In genomic region chr8:82415485-82415884, GRCm38 (mm10) we compare ENCODE assay signal across 23 mouse cellular contexts. TPM values are rescaled to one million over a fixed set of nuclear protein-coding genes. Genes with fewer than 3 reads are reported as not detected.
A peak's percentile ranks its signal among the peaks of the same experiment; 100 is the strongest.
DNase-seq lines count a peak whose midpoint lies in the region; ATAC-seq lines count a peak whose summit lies in the region.
"Had no signal": no experiment of that assay in that cellular context is flagged by ENCODE, and none has a peak within 500 bp of the region (broad histone marks: within the 10 kb centered on the region; RNA-seq: fewer than 3 reads in every experiment).

No protein-coding gene starts in this region.

- DNase-seq in kidney, adult 8-10 months: peak; percentile 45 to 64
- DNase-seq in kidney, postnatal 10 days: no peak
- DNase-seq in right cerebral cortex, adult 2 months (ENCODE audit: low spot score in 2 of 2): no peak
- no peak for DNase-seq in gastrocnemius, postnatal 10 days
- DNase-seq: cerebellum, adult 11 months; cerebellum, postnatal 10 days; forebrain, postnatal 0 days; gastrocnemius, postnatal 25 days; heart, adult 2 months; heart, postnatal 14 days; layer of hippocampus, adult 9-11 months; lung, postnatal 14 days; midbrain, embryonic 14.5 days; retina, postnatal 1 day had no signal

- no peak overlapping the region for H3K4me3 ChIP-seq in intestine, embryonic 15.5 days (replicated peaks)
- H3K4me3 ChIP-seq in kidney, embryonic 15.5 days (replicated peaks): no peak overlapping the region
- H3K4me3 ChIP-seq in liver, embryonic 16.5 days (ENCODE audit: low read depth, low read length): no peak overlapping the region
- H3K4me3 ChIP-seq: heart, adult 2 months; heart, embryonic 13.5 days; left cerebral cortex, adult 2 months; megakaryocyte, embryonic 14.5 days; neural tube, embryonic 12.5 days had no signal

- H3K27ac ChIP-seq in intestine, embryonic 15.5 days: 0 out of 2 replicates have a peak overlapping the region, but pooled peaks have one; percentile 36
- no peak overlapping the region for H3K27ac ChIP-seq in kidney, embryonic 15.5 days
- peak overlapping the region; percentile 47; the same call in 1 of the 2 replicates for H3K27ac ChIP-seq in liver, embryonic 16.5 days (ENCODE audit: low read length)
- H3K27ac ChIP-seq: heart, adult 2 months; heart, embryonic 13.5 days; hindbrain, postnatal 0 days; left cerebral cortex, adult 2 months; neural tube, embryonic 12.5 days had no signal

- no peak overlapping the region for H3K9ac ChIP-seq in intestine, embryonic 15.5 days
- H3K9ac ChIP-seq in kidney, embryonic 15.5 days: no peak overlapping the region
- no peak overlapping the region for H3K9ac ChIP-seq in liver, embryonic 16.5 days (ENCODE audit: low read depth, low read length)
- H3K9ac ChIP-seq: forebrain, postnatal 0 days; heart, embryonic 13.5 days; neural tube, embryonic 12.5 days had no signal

- no peaks in the 10 kb centered on the region for H3K4me1 ChIP-seq in intestine, embryonic 15.5 days (replicated peaks)
- no peaks in the 10 kb centered on the region for H3K4me1 ChIP-seq in kidney, embryonic 15.5 days
- H3K4me1 ChIP-seq in liver, embryonic 16.5 days (ENCODE audit: control insufficient read depth, low read depth, low read length): peaks cover 2% of the 10 kb centered on the region; the same call in 1 of the 2 replicates
- H3K4me1 ChIP-seq: neural tube, embryonic 12.5 days had no signal

- no peaks in the 10 kb centered on the region for H3K9me3 ChIP-seq in intestine, embryonic 15.5 days
- no peaks in the 10 kb centered on the region for H3K9me3 ChIP-seq in kidney, embryonic 15.5 days (replicated peaks)
- H3K9me3 ChIP-seq in liver, embryonic 16.5 days (replicated peaks; ENCODE audit: control insufficient read depth, low read length): no peaks in the 10 kb centered on the region
- H3K9me3 ChIP-seq: heart, embryonic 13.5 days; megakaryocyte, embryonic 14.5 days; neural tube, embryonic 12.5 days had no signal

- 50% methylated on average over 1 of the region's 1 CpGs for WGBS in intestine, embryonic 15.5 days
- WGBS in kidney, embryonic 15.5 days: 64% methylated on average over 1 of the region's 1 CpGs
- 48% methylated on average over 1 of the region's 1 CpGs for WGBS in liver, embryonic 16.5 days (ENCODE audit: insufficient replicate concordance)

- peak; percentile 67 for ATAC-seq in intestine, embryonic 15.5 days
- ATAC-seq in kidney, embryonic 15.5 days (replicated peaks; ENCODE audit: low FRiP score): 0 out of 2 replicates have a peak, but pooled peaks have one; percentile 43
- ATAC-seq in liver, embryonic 16.5 days (ENCODE audit: low read depth): peak; percentile 77
- ATAC-seq in monocyte, adult 5-6 weeks (replicated peaks; ENCODE audit: insufficient number of reproducible peaks, low FRiP score, low TSS enrichment, poor library complexity, severe bottlenecking): no peak
- ATAC-seq: forebrain, postnatal 0 days; hindbrain, postnatal 0 days had no signal

- no peaks in the 10 kb centered on the region for H3K27me3 ChIP-seq in intestine, embryonic 15.5 days (replicated peaks)
- no peaks in the 10 kb centered on the region for H3K27me3 ChIP-seq in kidney, embryonic 15.5 days
- no peaks in the 10 kb centered on the region for H3K27me3 ChIP-seq in liver, embryonic 16.5 days (ENCODE audit: control insufficient read depth, insufficient read depth, low read depth, low read length)
- H3K27me3 ChIP-seq: heart, embryonic 13.5 days; megakaryocyte, embryonic 14.5 days; neural tube, embryonic 12.5 days had no signal

- H3K4me2 ChIP-seq in intestine, embryonic 15.5 days (replicated peaks): peak overlapping the region; percentile 26; the same call in 1 of the 2 replicates
- H3K4me2 ChIP-seq in kidney, embryonic 15.5 days: no peak overlapping the region
- H3K4me2 ChIP-seq in liver, embryonic 16.5 days (ENCODE audit: low read depth, low read length): no peak overlapping the region
- H3K4me2 ChIP-seq: heart, embryonic 13.5 days; neural tube, embryonic 12.5 days had no signal

- no peaks in the 10 kb centered on the region for H3K36me3 ChIP-seq in intestine, embryonic 15.5 days
- H3K36me3 ChIP-seq in kidney, embryonic 15.5 days: no peaks in the 10 kb centered on the region
- no peaks in the 10 kb centered on the region for H3K36me3 ChIP-seq in liver, embryonic 16.5 days (ENCODE audit: control insufficient read depth, insufficient read depth)
- H3K36me3 ChIP-seq: heart, embryonic 13.5 days; neural tube, embryonic 12.5 days had no signal

RNA-seq across cellular contexts. Expression of gene Il15, which starts 12.5 kb away (rescaled TPM):
- polyA plus RNA-seq in intestine, embryonic 15.5 days (2015; fragmentation: Nextera tagmentation; extraction: Ambion mirVana): 10.2 and 10.5 TPM in 2 replicates
- polyA plus RNA-seq in kidney, embryonic 15.5 days (2015; fragmentation: Nextera tagmentation; extraction: Ambion mirVana): 6.4 and 7.5 TPM in 2 replicates
- 4.5 and 6.4 TPM in 2 replicates for polyA plus RNA-seq in liver, embryonic 16.5 days (2015; fragmentation: Nextera tagmentation; extraction: Ambion mirVana)
- 15.1 to 28.4 TPM (median 16.8 TPM) in 3 replicates for total RNA-seq in monocyte, adult 5-6 weeks (2017)
- total RNA-seq in gastrocnemius, postnatal 10 days (2021): 1 to 10 TPM; 3.4 to 3.6 TPM

Comparison
In these comparisons a context has a peak if more than half of its experiments do, and no peak if none do; other contexts are left out.
1. DNase-seq: peak in kidney, adult 8-10 months (2 of 2); none in kidney, postnatal 10 days (single experiment), right cerebral cortex, adult 2 months (0 of 2) and gastrocnemius, postnatal 10 days (single experiment).